Mouse (Mus musculus) lung, postnatal 4 days (tissue): ENCODE measurements around the gene Trhr2.
A peak's percentile ranks its signal among the peaks of the same experiment; 100 is the strongest.

Experiments
- DNase-seq, 2 experiments: peaks; one replicate each; pipeline ENCODE4 v3.0.0; 2021

Trhr2 gene

GRCm38 (mm10) chr8:122354157-122354556 lies 6.4 kb downstream of the Trhr2 start:
- peak in 1 of 2 experiments; percentile 72 for DNase-seq

GRCm38 (mm10) chr8:122350309-122351089 lies 10.0 kb downstream of the Trhr2 start:
- no peak for DNase-seq

- DNase-seq, result no peak
These were observed 10.9 kb downstream of the Trhr2 start for GRCm38 (mm10) chr8:122349357-122350297.

- DNase-seq, result no peak
These were observed 12.6 kb downstream of the Trhr2 start for GRCm38 (mm10) chr8:122347811-122348552.

GRCm38 (mm10) chr8:122345181-122346095 lies 15.1 kb downstream of the Trhr2 start:
- DNase-seq, result no peak

- no peak for DNase-seq
These were observed 16.3 kb downstream of the Trhr2 start for GRCm38 (mm10) chr8:122344219-122344618.

GRCm38 (mm10) chr8:122343758-122344157 lies 16.8 kb downstream of the Trhr2 start:
- DNase-seq, result peak in 1 of 2 experiments; percentile 37

GRCm38 (mm10) chr8:122343341-122343740 lies 17.2 kb downstream of the Trhr2 start:
- DNase-seq, result no peak

GRCm38 (mm10) chr8:122342806-122343209 lies 17.7 kb downstream of the Trhr2 start:
- peak; percentile 57 to 72 for DNase-seq

GRCm38 (mm10) chr8:122342362-122342761 lies 18.2 kb downstream of the Trhr2 start:
- DNase-seq, result no peak

- DNase-seq, result no peak
These were observed 18.8 kb downstream of the Trhr2 start for GRCm38 (mm10) chr8:122341790-122342189.

- DNase-seq, result no peak
These were observed 19.8 kb downstream of the Trhr2 start for GRCm38 (mm10) chr8:122340761-122341160.

- no peak for DNase-seq
These were observed 21.7 kb downstream of the Trhr2 start for GRCm38 (mm10) chr8:122338852-122339251.

GRCm38 (mm10) chr8:122336251-122336910 lies 24.2 kb downstream of the Trhr2 start:
- DNase-seq, result peak; percentile 58 to 72

- DNase-seq, result peak; percentile 37 to 70
These were observed 24.8 kb downstream of the Trhr2 start for GRCm38 (mm10) chr8:122335638-122336250.

GRCm38 (mm10) chr8:122334791-122335490 lies 25.6 kb downstream of the Trhr2 start:
- no peak for DNase-seq

GRCm38 (mm10) chr8:122333531-122333930 lies 27.0 kb downstream of the Trhr2 start:
- no peak for DNase-seq

GRCm38 (mm10) chr8:122332753-122333506 lies 27.6 kb downstream of the Trhr2 start:
- peak; percentile 82 to 90 for DNase-seq

- peak; percentile 77 to 89 for DNase-seq
These were observed 29.4 kb downstream of the Trhr2 start for GRCm38 (mm10) chr8:122331134-122331523.
